Mouse (Mus musculus): Measurements from ENCODE around the gene Rps12-ps3.

Gene Rps12-ps3

GRCm38 (mm10) chr19:59352760-59353159 is 30.7 kb downstream of the Rps12-ps3 start:
- DNase-seq = no peak

- no peak for DNase-seq
Measured at GRCm38 (mm10) chr19:59354906-59355305, 32.8 kb downstream of the Rps12-ps3 start.

- no peak for DNase-seq
Measured at GRCm38 (mm10) chr19:59356388-59356787, 34.3 kb downstream of the Rps12-ps3 start.

- no peak for DNase-seq
Measured at GRCm38 (mm10) chr19:59356843-59357595, 34.9 kb downstream of the Rps12-ps3 start.

GRCm38 (mm10) chr19:59357878-59358277 is 35.8 kb downstream of the Rps12-ps3 start:
- DNase-seq = no peak

GRCm38 (mm10) chr19:59359202-59359601 is 37.1 kb downstream of the Rps12-ps3 start:
- DNase-seq = no peak

GRCm38 (mm10) chr19:59360486-59360896 is 38.4 kb downstream of the Rps12-ps3 start:
- DNase-seq = no peak

GRCm38 (mm10) chr19:59362646-59363045 is 40.6 kb downstream of the Rps12-ps3 start:
- no peak for DNase-seq

GRCm38 (mm10) chr19:59363666-59364065 is 41.6 kb downstream of the Rps12-ps3 start:
- no peak for DNase-seq

GRCm38 (mm10) chr19:59366724-59367123 is 44.6 kb downstream of the Rps12-ps3 start:
- no peak for DNase-seq

GRCm38 (mm10) chr19:59367892-59368291 is 45.8 kb downstream of the Rps12-ps3 start:
- DNase-seq = no peak

- no peak for DNase-seq
Measured at GRCm38 (mm10) chr19:59371016-59371415, 48.9 kb downstream of the Rps12-ps3 start.

All from kidney, postnatal 36 days (tissue).